Mouse (Mus musculus): ENCODE results near the gene Fam216a. TPM values are rescaled to one million over a fixed set of nuclear protein-coding genes. Genes with fewer than 3 reads are reported as not detected.
A peak's percentile ranks its signal among the peaks of the same experiment; 100 is the strongest.
"Not testable (repeated sequence)": the region's sequence is repeated elsewhere in the genome, so short reads cannot be mapped to it uniquely, and the experiment has no call there.

The Fam216a gene
- total RNA-seq, 2 experiments from 2014 or later: 4.9 to 5.5 TPM

DNA sequence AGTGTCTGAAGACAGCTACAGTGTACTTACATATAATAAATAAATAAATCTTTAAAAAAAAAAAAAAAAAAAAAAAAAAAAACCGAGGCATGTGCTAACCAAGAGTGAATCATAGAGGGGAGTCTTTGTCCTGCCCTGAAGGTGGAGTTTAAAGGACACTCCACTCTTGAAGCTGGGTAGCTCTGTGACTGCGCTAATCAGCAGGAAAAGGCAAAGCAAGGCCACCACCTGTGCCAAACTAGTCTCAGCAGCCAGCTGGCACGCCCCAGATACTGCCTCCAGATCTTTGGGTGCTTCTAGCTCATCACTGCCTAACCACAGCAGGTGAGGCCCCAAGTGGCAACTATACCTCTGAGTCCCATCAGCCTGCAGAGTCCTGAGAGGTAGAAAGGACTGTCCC is 37.5 kb downstream of the Fam216a start:
- intact Hi-C loops (cut with DNase I): no loop called here
- H3K27ac ChIP-seq: no peak overlapping the region
- no peak for DNase-seq
- H3K4me3 ChIP-seq: no peak overlapping the region
- TF ChIP-seq CTCF (IDR thresholded peaks at IDR 0.05): no peak

DNA sequence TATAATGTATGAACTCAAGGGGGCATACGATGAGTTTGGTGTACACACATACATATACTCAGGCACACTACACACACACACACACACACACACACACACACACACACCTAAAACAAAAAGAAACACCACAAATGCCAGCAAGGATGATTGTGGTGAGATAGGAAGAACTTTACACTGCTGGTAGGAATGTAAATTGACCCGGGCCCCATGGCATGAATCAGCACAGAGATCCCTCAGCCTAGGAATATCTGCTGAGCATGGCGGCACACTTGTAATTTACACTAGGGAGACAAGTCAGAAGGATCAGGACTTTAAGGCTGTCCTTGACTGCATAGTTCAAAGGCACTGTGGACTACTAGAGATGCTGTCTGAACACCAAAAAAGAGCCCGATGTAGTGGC is 41.9 kb downstream of the Fam216a start:
- TF ChIP-seq CTCF (IDR thresholded peaks at IDR 0.05): peak; percentile 4; the same call in 1 of the 2 replicates
- Histone ChIP-seq H3K4me3 (no peak overlapping the region), H3K27ac (no peak overlapping the region)
- no peak for DNase-seq
- intact Hi-C loops (cut with DNase I): no loop called here

DNA sequence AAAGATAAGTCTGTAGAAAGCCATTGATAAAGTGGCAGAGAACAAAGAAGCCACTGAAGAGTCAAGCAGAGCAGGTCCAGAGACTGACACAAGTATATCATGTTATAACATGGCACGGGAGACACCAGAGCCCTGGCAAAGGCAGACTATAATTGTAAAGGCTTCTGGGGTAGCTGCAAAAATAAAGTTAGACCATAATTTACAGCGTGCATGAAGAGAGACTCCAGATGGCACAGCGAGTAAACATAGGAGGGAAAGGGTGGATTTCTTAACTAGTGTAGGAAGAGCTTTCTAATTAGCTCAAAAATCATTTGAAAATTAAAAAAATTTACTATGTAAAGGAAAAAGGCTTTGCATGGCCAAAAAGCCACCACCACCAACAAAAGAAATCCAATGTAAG is 44.9 kb downstream of the Fam216a start:
- DNase-seq: no peak
- TF ChIP-seq CTCF (IDR thresholded peaks at IDR 0.05): no peak
- no peak overlapping the region for H3K4me3 ChIP-seq
- intact Hi-C loops (cut with DNase I): no loop called here
- peak overlapping the region; percentile 76; the same call in 1 of the 2 replicates for H3K27ac ChIP-seq

DNA sequence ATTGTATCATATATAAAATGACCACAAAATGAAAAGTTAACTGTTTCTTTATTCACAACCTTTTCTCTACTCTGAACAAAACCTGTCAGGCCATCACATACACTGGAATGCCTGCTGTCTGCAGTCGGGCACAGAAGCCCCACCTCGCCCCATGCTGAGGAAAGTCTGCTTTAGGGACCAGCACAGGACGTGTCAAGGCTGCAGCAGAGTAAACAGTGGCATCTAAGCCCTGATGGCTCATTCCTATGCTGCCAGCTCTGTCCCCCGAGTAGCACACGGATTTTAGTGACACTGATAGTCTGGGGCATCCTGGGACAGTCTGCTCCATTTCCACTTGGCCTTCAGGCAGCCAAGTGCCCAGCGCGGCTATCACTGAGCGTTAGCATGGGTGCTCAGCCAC is 46.7 kb downstream of the Fam216a start:
- Histone ChIP-seq H3K27ac (peak overlapping the region; percentile 76), H3K4me3 (no peak overlapping the region)
- TF ChIP-seq CTCF (IDR thresholded peaks at IDR 0.05): no peak
- peak; percentile 68 for DNase-seq
- intact Hi-C loops (cut with DNase I): no loop called here

DNA sequence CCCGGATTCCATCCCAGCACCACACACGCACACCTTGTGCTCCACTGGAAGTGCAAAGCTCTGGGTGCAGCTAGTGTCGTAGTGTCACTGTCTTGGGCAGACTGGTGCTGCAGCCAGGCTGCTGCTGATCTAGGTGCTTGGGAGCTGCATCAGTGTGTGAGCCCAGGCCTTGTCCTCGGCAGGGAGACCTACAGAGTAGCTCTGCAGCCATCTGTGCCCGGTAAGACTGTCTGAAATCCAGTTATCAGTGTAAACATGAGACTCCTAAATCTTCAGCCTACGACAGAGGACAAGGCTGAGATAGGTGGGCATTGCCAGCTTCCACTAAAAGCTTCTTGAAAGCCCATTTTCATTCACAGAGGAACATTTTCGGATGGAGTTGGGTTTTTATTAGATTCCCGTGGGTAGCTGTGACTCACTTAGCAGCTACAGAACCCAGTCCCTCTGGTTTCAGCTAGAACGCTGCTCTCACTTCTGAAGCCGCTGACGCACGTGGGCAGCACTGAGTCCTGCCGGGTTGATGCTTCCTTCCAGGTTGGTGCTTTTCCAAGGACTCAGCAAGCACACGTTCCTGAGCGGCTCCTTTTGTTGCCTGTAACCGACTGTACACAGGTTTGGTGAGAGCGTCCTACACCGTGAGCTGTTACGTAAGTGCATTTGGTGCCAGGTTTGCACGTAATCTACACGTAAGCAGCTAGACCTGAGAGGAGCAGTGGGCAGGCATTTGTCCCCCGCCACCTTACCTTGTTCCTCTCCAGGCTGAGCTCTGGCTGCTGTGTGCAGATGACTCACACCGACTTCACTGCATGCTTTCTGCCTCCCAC is 47.3 kb downstream of the Fam216a start:
- intact Hi-C loops (cut with DNase I): no loop called here
- no peak for TF ChIP-seq CTCF (IDR thresholded peaks at IDR 0.05)
- DNase-seq: peak; percentile 49
- no peak overlapping the region for H3K4me3 ChIP-seq
- H3K27ac ChIP-seq: peak overlapping the region; percentile 76

DNA sequence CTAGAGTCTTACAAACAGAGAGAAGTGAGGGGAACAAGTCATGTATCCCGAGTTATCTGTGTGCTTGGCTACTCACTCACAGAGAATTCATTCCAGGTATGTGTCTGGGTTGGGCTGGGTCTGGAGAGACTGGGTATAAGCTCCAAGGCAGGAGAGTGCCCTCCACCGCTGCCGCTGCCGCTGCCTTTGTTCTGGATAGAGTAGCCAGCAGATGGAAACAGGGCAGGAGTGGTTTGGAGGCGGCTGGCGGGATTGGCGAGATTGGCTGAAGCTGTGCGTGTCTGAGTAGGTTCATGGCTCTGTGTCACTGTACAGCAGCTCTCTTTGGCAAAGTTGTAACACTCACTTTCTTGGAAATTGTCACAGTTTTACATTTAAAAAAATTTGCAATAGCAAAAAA is 48.6 kb downstream of the Fam216a start:
- Histone ChIP-seq H3K27ac (peak overlapping the region; percentile 97; the same call in 1 of the 2 replicates), H3K4me3 (no peak overlapping the region)
- TF ChIP-seq CTCF (IDR thresholded peaks at IDR 0.05): no peak
- intact Hi-C loops (cut with DNase I): no loop called here
- no peak for DNase-seq

DNA sequence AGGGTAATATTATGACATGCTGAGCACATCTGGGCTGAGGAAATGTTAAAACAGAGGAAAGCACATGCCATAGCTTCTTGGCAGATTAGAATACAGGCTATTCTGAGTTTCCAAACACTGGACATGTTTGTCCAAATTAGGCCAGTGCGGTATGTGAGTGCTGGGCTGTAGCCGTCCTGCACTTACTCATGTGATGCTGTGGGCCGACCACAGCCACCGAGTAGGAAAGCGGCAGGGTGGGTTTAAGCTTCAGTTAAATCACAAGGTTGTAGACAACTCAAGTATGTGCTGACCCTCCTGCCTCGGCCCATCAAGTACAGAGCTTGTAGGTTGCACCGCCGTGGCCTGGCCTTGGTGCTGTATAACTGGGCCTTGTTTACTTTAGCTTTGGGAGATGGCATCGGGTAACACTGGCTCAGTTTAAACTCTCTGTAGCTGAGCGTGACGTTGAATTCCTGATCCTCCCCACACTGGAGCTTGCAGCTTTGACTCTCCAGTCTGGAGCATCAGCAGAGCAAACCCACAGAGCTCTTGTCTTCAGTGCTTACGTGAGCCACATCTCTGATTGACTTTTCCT is 51.9 kb downstream of the Fam216a start:
- no peak for TF ChIP-seq CTCF (IDR thresholded peaks at IDR 0.05)
- intact Hi-C loops (cut with DNase I): no loop called here
- H3K4me3 ChIP-seq: peak overlapping the region; percentile 14
- peak overlapping the region; percentile 97 for H3K27ac ChIP-seq
- no peak for DNase-seq

DNA sequence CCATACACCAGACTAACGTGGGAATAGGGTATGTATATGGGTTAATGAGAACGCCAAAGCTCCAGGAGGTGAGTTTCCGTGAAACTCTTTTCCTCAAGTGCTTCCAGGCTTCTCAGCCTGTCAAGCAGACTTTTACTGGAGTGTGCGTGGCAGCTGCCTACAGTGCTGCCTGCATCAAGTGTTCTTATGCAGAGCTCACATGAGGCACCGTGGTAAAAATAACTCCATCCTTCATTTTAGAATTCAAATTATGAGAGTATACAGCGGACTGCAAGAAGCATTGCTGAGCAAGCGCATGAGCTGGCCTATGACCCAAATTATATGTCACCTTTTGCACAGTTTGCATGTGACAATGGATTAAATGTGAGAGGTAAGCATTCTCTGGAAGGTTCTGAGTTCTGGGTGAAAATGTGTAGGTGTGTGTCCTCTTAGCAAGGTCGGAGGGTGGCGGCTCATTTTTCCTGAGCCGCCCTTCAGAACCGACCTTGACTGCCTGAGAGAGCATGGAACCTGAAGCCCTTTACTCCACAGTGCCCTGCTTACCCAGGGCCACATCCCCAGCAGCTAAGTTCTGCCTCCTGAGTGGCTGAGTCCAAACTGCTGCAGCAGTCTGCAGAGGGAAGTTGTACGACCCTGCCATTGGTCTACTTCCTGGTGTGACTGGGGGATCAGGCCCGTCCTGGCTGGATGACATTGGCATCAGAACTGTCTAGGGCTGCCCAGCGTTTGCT is 52.5 kb downstream of the Fam216a start:
- intact Hi-C loops (cut with DNase I): no loop called here
- peak; percentile 69 for DNase-seq
- no peak overlapping the region; the same call in 1 of the 2 replicates for H3K4me3 ChIP-seq
- no peak for TF ChIP-seq CTCF (IDR thresholded peaks at IDR 0.05)
- H3K27ac ChIP-seq: peak overlapping the region; percentile 97

DNA sequence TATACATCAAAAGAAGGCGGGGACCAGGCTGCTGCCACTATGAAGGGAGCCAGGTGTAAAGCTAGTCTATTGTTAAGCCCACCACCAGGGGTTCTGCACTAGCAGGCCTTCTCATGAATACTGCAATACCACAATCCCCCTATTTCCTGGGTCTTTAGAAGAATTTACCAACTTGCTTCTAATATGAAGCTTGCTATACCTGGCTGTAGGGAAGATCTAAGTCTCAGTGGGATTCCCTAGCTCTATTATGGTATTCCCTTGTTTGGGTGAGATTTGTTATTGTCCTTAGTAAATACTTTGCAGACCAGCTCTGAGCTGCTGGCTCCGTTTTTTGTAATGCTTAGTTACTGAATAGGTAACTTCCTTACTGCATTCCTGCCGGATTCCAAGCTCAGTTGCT is 53.2 kb downstream of the Fam216a start:
- DNase-seq; H3K4me3 ChIP-seq; intact Hi-C loops (cut with DNase I): not testable (repeated sequence)
- H3K27ac ChIP-seq: peak overlapping the region; percentile 97

DNA sequence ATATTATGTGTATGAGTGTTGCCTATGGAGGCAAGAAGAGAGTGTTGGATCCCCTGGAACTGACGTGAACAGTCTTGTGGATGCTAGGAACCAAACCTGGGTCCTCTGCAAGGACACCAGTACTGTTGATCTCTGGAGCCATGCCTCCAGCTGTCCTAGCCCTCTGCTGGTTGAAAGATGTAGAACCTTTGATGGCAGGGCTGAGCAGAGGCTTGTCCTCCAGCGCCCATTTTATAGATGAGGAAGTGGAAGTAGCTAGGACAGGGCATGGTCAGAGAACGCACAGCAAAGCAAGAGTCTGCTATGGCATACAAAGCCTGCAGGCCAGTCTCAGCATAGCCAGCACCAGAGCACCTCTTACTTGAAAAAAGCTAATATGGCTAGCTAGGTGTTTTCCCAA is 54.1 kb downstream of the Fam216a start:
- Histone ChIP-seq H3K4me3 (no peak overlapping the region), H3K27ac (peak overlapping the region; percentile 97)
- DNase-seq: no peak
- peak; percentile 52 for TF ChIP-seq CTCF (IDR thresholded peaks at IDR 0.05)
- intact Hi-C loops (cut with DNase I): no loop called here

DNA sequence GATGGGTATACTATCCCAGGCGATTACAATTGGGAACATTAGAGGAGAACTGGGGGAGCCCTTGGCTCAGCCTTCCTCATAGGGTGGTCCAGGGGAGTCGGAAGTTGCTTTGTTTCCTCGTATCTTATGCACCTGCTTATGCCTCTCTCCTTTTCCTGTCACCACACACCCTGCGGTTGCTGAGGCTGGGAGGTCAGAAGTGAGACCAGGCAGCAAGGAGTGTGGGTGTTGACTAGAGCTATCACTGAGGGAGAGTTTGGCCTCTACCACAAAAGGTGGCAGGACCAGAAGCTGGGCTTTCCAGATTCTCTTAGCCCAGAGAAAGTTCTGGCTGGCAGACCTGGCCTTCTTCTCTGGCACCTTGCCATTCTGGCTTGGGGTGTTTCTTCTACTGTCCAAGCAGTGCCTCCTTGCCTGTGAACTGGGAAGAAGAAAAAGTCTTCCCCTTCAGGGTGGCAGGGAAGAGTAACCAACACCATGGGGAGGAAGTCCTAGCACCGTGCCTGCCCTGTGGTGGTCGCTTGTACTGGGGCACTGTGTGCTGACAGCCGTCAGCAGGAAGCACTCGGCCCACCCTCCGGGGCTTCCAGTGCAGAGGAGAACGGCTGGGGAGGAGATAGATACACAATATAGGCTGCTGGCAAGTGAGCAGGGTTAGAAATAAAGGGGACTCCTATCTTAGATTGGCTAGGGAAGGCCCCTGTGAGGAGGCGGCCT is 54.7 kb downstream of the Fam216a start:
- no peak for TF ChIP-seq CTCF (IDR thresholded peaks at IDR 0.05)
- intact Hi-C loops (cut with DNase I): no loop called here
- peak; percentile 79 for DNase-seq
- Histone ChIP-seq H3K27ac (peak overlapping the region; percentile 97), H3K4me3 (peak overlapping the region; percentile 19; the same call in 1 of the 2 replicates)

DNA sequence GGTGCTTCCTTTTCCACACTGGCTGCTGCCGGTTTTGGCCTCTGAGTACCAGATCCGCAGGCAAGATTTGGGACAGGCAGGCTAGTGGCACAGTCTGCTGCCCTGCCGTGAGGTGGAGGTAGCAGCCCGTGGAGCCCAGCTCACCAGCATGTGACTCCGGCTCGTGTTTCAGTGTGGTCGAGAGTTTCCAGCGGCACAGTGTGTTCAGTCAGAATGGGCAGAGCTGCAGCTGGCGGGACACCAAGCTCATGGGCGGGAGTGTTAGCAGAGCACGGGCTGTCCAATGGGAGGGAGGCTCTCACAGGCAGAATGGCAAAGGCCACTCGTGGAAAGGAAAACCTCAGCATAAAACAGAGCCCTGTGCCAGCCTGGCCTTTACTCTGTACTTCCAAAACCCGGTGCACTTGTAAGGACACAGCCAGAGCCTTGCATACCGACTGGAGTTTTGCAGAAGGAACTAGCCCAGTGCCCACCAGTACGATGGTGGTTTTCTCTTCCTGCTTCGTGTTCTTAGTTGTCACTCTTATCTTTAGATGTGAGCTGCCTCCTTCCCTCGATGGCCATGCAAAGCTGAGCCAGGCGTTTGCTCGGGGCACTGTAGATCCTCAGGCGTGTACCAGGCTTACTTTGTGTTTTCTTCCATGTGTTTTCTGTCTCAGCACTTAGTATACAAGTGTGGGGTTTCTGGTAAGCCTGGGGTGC is 57.0 kb downstream of the Fam216a start:
- DNase-seq: peak; percentile 99
- Histone ChIP-seq H3K27ac (peak overlapping the region; percentile 97), H3K4me3 (peak overlapping the region; percentile 44)
- intact Hi-C loops (cut with DNase I): loop anchor here (1.0 kb wide), 1 partner anchor 30 kb away; no protein-coding TSS in a partner anchor
- TF ChIP-seq CTCF (IDR thresholded peaks at IDR 0.05): peak; percentile 57

Other genes with a start within 250 kb of the Fam216a start
- gene Ccdc63, start 231.5 kb downstream of the Fam216a start, total RNA-seq (2021): not detected
- 100 to 1,000 TPM; 154 to 155 TPM for gene Ppp1cc, start 214.1 kb downstream of the Fam216a start, total RNA-seq (2021)
- under 1 TPM; 0.28 to 0.61 TPM for gene Hvcn1, start 165.6 kb downstream of the Fam216a start, total RNA-seq (2021)
- 1 to 10 TPM; 1.8 to 2.0 TPM for gene Tctn1, start 107.9 kb downstream of the Fam216a start, total RNA-seq (2021)
- 100 to 1,000 TPM; 103 to 115 TPM for gene Pptc7, start 88.0 kb downstream of the Fam216a start, total RNA-seq (2021)
- under 1 TPM; 0.38 to 0.45 TPM for gene Rad9b, start 18.1 kb downstream of the Fam216a start, total RNA-seq (2021)
- gene Vps29, start 18.0 kb downstream of the Fam216a start, total RNA-seq (2021): 10 to 100 TPM; 35.0 to 46.0 TPM
- 10 to 100 TPM; 22.1 to 28.5 TPM for gene Gpn3, start 488 bp downstream of the Fam216a start, total RNA-seq (2021)
- gene Arpc3, start 19.5 kb upstream of the Fam216a start, total RNA-seq (2021): 10 to 100 TPM; 45.2 to 62.8 TPM
- 10 to 100 TPM; 14.3 to 16.8 TPM for gene Anapc7, start 49.3 kb upstream of the Fam216a start, total RNA-seq (2021)
- 100 to 1,000 TPM; 387 to 963 TPM for gene Atp2a2, start 129.9 kb upstream of the Fam216a start, total RNA-seq (2021)
- gene Ift81, start 242.2 kb upstream of the Fam216a start, total RNA-seq (2021): 1 to 10 TPM; 4.6 to 8.5 TPM

Measured in gastrocnemius, adult 2 months (tissue).